Mouse (Mus musculus) 3134 (cell line): ENCODE results near the gene Onecut1.

Source experiments
- DNase-seq: peaks from one replicate; pipeline ENCODE4 v3.0.0-alpha.2; 2011; ENCODE audit warnings: low spot score; ENCODE audit not compliant: insufficient read length; ENCODE audit errors: extremely low read depth

Onecut1 gene

DNA sequence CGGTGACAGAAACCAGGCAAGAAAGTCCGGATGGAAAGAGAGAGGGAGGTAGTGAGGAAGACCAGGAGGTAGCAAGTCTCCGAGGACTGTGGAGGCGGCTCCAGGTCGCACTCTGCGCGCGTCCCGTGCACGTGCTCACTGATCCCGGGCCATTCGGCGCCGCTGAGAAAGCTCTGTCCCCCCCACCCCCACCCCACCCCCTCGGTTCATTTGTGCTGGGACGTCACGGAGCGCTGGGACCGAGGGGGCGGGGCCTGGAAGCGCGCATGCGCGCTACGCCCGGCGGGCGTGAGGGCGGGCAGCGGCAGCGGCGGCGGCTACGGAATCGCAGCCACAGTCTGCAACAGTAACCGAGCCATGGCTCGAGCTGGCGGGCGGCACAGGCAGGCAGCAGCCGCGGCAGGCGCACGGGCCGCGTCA, at the start of gene Onecut1:
TSS of gene Onecut1 (plus strand) at position 361 of the 420 bp plus-strand sequence.
- no peak for DNase-seq

DNA sequence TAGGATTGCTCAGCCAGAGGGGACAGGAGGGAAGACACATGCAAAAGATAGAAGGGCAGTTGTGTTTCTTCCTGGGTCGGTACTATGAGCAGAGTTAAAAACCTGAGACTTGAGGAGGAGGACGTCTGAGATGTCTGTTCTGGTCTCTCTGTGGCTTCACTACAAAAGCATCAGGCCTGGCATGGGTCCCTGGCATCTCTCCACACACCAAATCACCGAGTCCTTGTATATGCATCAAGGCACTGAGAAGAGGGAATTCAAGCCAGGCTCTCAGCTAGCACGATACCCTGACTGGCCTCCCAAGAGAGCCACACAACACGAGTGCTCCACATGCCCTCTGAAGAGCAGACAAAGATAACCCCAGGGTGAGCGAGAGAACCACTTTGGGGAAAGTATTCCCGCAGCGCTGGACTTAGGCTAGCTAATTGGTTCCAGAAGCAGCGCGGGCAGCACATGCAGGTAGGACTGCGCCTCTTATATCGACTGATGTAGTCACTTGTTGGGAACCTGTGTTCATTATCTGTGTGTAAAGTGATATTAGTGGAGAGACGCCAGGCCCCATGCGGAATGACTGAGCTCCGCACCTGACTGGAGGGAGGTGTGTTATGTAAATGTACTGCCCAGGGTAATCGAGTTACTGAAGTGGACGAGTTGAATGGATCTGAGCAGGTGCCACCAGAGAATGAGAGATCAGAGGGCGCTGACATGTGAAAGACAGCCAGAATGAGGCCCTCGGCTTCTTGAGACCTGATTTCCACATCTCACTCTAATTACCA, 41.8 kb upstream of the Onecut1 start:
- no peak for DNase-seq

DNA sequence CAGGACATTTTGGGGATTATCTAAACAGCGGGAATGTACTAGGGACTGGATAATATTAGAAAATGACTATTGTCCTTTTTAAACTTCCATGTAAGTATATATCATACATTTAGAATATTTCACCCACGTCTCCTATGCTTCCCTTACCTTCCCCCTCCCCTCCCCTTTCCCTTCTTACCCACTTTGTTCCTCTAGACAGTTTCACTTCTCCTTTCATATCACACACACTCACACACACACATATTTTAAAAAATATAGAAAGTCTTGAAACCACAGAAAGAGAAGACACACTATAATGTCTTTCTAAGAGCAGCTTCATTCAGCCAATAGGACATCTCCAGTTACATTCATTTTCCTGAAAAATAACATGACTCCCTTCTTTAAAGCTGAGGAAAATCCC, 36.6 kb upstream of the Onecut1 start:
- no peak for DNase-seq

DNA sequence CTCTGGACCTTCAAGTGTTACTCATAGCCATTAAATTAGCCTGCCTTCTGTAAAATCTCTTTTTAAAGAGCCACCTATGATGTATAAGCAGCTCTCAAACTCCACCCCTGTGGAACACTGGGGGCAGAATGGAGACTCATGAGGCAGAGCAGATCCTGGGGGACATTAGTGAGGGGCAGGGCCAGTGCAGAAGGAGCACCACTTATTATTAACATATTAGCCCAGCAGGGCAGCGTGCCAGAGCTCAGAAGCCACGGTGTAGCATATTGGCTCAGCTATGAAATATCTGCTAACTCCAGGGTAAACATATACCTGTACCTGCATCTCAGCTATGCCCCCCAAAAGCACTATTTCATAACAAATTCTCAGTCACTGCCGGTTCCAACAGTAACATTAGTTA, 32.5 kb upstream of the Onecut1 start:
- DNase-seq = no peak

DNA sequence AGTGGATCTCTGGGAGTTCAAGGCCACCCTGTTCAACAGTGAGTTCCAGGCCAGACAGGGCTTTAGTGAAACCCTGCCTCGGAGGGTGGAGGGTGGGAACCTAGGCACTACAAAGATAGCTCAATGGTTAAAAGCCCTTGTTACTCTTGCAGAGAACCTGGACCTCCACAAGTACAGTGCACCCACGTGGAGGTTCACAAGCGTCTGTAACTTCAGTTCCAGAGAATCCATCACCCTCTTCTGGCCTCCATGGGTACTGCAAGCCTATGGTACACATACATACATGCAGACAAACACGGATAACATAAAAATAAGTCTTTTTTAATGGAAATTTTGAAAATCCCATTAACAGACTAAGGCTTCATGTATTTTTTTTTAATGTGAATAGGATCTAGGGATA, 18.8 kb upstream of the Onecut1 start:
- DNase-seq = no peak

DNA sequence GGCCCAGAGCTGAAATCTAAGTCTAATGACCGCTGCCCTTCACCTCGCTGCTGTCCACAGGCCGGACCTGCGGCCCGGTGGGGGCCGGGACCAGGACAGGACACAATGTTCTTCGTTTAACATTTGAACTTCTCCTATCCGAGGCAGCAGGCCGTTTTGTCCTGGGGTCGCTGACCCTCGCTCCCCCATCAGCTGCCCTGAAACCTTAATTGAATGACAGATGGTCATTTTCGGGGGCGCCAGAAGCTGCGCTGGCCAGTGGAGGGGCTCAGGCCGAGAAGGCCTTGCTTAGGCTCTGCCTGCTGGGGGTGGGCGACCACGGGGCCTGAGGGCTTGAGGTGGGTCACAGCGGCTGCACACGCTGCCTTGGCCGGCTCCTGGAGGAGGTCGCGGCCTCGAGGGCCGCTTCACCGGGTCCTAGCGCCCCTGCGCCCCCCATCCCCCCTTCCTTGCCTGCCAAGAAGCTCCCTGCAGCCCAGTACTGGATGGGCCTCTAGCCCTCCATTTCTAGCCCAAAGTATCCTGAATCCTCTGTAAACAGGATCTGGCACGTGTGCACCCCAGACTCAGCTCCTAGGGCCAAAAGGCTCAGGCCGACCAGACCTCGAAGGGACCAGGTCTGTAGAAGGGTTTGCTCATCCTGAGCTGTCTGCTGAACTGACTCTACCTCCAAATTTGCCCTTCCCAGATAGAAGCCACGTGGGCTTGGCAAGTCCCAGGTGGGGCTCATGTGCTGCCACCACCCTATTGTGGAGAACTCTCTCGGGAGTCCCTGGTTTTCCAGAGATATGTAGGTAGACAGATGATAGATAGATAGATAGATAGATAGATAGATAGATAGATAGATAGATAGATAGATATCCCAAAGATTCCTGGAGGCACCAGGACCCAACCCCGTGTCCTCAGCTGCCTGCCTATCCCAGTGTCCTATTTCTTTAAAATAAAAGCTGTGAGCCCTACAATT, 14.6 kb upstream of the Onecut1 start:
- DNase-seq = no peak

DNA sequence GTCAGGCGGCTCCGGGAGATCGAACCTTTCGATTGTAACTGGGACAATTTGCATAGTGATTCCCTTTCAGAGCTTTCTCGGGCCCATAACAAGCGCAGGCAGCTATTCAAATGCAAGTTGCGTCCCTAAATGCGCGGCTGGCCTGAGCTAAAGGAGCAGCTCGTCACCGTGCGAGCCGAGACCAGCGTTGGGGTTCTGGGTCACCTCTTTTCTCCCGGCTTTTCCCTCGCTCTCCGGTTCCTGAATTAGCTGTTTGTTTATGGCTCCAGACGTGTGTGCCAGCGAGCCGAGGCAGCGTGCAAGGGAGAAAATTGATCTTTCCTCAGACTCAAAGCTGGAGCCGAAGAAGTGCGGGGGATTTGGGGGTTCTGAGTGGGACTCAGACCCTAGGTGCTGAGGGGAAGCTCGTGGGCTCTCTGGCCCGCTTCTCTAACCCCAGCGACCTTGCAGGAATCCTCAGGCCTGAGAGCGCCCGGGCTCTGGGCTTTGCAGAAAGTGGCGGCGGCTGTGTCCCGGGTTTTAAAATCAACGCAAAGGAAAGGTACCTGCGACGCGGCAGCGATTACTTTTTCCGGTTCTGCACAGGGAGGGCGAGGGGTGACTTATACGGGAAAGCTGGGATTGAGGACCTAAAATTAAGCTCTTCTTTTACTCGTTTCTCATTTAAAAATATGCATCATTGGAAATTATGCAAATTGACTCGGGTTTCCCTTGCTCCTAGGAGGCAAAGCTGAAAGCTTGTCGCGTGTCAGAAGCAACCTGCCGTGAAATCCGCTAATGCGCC, 13.1 kb upstream of the Onecut1 start:
- DNase-seq = no peak

DNA sequence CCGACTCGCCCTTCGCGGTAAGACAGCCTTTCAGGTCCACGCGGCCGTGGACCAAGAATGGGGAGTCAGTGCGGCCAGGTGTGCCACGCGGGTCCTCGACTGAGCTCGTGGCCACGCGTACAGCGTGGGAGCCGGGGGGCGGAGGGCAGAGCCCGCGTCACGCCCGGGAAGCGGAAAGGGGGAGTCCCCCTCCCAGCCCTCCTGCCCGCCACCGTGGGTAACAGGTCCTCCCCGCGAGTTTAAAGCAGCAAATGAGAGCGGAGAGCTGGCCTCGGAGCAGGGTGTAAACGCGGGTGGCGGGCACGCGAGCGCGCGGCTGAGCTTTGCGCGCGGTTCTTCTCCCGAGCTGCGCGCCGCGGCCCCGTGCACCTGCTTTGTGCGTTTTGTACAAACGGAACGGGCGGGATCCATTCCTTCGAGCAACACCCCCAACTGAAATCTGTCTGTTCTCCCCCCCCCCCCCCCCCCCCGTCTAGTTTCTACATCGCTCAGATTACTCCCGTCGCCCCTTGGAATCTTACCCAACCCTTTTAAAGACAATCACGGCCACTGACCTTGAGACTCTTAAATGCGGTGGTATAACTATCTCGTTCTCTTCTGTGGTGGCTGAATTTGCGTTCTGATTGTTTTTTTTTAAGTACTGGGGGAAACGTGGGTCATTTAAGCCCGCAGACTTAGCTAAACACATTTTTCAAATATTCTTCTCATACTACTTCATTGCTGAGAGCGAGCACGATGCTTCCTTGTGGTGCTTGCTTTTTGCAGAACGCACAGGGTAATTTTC, 12.3 kb upstream of the Onecut1 start:
- DNase-seq = no peak

DNA sequence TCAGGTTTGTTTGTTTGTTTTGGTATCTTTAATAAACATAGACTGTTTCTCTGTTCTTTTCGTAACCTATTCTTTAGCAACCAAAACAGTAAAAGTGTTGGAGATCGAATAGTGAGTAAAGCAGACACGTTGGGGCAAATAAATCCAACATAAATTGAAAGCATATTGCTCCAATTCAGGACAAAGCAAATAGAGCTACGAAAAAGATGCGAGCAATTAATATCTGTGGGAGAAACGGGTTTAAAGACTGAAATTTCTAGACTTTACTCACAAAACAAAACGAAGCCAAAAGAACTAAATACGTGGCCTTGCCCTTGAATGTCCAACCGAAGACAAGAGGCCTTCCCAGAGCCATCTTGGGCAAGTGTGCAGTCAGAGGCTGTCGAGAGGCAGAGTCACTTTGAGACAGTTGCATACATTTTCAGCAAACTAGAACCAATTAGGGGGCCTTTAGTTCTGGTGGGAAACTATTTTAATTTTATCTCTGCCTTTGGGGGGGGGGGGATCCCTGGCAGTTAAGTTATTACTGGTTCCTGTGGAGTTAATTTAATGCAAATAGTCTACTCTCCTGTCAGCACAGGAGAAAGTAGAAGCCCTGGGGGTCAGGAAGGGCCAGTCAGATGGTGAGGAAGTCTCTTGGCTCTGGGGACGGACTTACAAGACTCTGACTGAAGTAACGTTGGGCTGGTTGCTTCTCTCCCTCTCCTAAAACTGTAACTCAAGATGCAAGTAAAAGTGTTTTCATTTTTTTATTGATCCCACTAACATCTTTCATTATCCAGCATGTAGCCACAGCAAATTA, 11.5 kb upstream of the Onecut1 start:
- DNase-seq = no peak

DNA sequence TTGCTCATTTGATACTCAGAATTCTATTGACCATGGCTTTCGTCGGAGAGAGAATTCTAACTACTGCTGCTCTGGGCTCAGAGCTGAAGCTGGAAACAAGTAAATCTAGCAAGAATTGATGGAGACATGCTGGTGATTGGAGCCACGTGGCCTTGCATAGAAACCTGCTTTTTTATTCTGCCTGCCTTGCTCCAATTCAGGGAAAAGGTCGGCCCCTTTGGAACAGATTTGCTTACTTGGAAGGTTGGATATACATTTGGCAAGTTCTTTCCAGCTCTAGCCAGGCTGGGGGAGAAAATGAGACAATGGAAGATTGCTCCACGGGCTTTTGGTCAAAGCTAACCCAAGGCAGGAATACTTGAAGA, 11.0 kb upstream of the Onecut1 start:
- DNase-seq = no peak

DNA sequence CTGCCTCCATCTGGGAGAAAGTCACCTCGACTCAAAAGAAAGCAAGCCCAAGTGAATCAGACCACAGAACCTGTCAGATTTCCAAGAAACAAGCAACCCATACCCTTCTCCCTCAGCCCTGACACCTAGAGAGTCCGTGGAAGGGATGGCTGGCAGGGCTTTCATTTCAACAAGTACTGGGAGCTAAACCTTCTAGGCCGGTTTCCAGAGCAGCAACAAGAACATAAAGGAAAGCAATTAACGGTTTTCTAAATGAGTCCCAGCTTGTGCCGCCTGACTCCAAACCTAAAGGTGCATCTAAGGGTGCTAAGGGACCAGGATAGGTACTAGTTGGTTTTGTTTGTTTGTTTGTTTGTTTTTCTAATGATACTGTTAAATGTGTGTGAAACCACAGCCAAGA, 10.1 kb upstream of the Onecut1 start:
- no peak for DNase-seq

DNA sequence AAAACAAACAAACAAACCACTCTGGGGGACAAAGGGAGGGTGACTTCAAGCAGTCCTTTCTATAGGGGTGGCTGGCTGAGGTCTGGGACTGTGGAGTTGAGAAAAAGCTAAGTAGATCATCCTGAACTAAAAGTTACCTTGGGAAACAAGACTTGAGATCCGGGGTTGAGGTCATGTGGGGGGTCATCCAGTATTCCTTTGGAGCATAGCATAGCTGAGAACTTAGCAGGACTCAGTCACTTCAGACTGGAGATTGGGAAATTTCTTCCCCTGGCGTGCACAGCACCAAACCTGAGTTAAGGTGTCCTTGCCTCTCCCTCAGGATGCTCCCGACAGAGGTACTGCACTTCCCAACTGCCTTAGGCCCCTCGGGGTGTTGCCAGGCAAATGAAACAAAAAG, 9.4 kb upstream of the Onecut1 start:
- DNase-seq = no peak

DNA sequence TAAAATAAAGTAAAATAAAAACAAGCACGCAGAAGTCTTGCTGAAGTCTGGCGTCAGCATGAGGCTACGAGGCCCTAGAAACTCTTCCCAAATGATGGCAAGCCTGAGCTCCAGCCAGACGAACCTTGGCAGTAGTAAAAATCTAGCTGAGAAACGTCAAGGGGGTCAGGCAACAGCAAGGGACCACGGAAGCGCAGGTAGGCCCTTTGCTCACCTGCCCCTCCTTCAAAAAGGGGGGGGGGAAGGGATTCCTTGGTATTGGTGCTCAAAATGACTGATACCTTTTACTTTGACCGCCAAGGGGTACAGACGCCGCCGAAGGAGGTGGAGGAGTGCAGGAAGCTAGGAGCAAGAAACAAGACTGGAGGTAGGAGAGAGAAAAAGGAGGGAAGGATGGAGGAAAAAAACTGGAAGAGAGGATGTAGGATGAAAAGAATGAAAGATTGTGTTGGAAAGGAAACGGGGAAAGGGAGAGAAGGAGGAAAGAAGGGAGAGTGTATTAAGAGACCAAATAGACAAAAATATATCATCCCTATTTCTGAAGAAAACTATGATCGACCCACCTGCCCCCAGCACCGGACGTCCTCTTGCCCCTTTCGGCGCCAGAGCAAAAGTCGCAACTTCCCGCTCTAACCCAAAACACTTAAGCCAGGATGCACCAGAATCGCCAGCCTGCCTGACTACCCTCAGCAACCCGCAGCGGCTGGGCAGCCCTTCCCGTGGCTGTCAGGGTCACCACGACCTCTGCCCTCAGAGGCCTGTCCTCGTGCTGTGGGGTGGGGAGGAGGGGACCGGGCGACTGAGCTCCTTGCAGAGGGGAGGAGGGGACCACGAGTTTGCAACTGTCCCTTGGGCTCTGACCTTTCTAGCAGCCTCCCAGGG, 8.3 kb upstream of the Onecut1 start:
- no peak for DNase-seq

DNA sequence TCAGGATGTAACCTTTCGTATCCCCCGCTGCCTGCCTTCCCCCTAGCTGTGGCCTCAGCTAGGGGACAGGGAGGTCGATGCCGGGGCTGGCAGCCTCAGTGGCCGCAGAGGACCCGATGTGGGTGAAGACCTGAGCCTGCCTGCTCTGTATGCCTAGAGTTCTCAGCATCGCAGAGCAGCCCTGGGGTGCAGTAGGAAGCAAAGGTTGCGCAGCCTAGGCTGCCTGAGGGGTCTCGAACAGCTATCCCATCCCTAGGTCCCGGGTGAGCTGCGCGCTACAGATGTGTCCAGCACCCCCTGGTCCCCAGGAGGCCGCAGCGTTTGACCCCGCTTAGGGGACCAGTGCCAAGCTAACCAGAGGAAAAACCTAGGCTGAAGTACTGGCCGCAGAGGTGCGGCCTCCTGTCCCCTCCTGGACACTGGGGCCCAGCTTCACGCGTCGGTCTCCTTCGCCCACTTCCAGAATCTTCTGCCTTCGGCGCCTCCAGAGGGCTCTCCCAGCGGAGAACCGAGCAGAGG, 7.6 kb upstream of the Onecut1 start:
- no peak for DNase-seq

DNA sequence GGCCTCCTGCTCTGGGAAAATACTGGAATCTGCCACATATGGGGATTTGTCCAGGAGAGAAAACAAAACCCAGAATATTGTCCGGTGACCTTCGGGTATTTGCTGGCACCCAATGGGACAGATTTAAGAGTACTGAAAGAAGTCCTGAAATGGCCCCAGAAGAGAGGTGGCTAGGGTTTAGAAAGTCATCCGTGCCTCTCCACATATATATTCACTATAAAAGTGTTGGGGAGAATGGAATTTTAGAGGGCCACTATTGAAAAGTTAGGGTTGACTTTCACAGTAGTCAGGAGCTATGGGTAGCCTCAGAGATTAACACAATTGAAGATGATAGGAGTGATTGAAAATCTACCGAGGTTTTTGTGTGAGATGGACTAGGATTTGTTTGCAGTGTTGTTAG, 6.3 kb upstream of the Onecut1 start:
- no peak for DNase-seq

DNA sequence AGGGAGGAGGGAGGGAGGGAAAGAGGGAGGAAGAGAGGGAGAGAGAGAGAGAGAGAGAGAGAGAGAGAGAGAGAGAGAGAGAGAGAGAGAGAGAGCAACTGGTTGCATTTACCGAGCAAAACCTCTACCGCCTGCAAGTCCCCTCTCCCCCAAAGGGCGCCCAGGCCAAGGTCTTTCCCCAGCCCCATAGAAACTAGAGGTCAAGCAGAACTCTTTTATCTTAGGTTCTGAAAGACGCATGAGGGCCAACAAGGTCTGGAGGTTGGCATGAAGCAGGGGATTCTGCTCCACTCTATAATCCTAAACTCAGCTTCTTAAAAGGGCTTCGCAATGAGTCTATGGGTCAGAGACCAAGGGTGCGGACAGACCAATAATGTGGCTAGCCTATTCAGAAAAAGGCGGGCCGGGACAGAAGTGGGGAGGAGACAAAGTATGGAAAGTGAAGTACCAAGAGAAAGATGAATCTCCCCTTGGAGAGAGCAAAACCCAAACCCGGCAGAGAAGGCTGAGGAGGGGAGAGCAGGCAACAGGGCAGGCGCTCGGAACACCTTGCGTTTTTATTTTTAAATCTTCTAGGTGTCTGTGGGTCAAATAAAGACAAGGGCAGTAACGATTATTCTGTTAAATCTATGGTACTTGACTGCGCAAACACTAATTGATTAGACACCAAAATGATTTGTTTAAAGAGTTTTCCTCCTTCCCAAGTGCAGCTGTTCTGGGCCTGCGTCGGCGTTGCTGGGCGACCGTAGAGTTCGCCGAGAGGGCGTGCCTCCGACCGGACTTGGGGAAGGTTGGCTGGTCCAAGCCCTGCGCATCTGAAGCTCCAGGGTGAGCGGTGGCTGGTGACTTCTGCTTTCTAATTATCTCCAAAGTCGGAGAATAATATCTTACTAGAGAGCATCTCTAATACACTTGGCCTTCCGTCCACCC, 4.9 kb upstream of the Onecut1 start:
- DNase-seq = no peak

DNA sequence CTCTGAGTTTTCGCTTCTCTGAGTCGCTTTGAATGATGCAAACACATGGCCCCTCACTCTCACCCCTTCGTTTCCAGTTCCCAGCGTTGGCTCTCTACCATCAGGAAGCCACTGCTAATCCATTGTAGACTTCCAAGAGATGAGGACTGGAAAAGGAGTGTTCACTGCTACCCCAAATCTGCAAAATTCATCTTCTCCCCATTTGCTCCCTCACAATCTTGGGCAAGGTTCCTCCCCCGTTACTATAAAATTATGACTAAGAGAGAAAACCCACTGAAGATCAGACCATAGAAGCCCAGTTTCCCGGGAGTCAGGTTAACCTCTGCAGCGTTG, 4.2 kb upstream of the Onecut1 start:
- no peak for DNase-seq
